Mouse (Mus musculus) midbrain, embryonic 13.5 days (tissue): ENCODE data around the gene Plcl1. TPM values are rescaled to one million over a fixed set of nuclear protein-coding genes. Genes with fewer than 3 reads are reported as not detected.

ENCODE experiments used
- ATAC-seq: fragments of 200-750 bp; cut with Nextera tagmentation; 2 replicates; pipeline ENCODE4 v1.8.0; 2017; ENCODE audit warnings: mild to moderate bottlenecking, moderate TSS enrichment, moderate library complexity
- H3K27ac ChIP-seq: fragments of 300-500 bp; sonication (generic); 2 replicates; pipeline ENCODE4 v1.5.1; 2015; ENCODE audit warnings: inconsistent platforms, mild to moderate bottlenecking, moderate library complexity
- H3K27me3 ChIP-seq: fragments of 300-500 bp; sonication (generic); 2 replicates; pipeline ENCODE4 v1.6.1; 2015; ENCODE audit warnings: mild to moderate bottlenecking, inconsistent platforms
- H3K36me3 ChIP-seq: fragments of 300-500 bp; sonication (generic); 2 replicates; pipeline ENCODE4 v1.6.1; 2015; ENCODE audit warnings: mild to moderate bottlenecking, inconsistent platforms
- H3K4me1 ChIP-seq: fragments of 300-500 bp; sonication (generic); replicated peaks from 2 replicates; pipeline ENCODE4 v1.6.1; 2015; ENCODE audit warnings: inconsistent platforms
- H3K4me2 ChIP-seq: fragments of 300-500 bp; sonication (generic); replicated peaks from 2 replicates; pipeline ENCODE4 v1.6.1; 2015; ENCODE audit warnings: moderate library complexity, mild to moderate bottlenecking, inconsistent platforms
- H3K4me3 ChIP-seq: fragments of 300-500 bp; sonication (generic); replicated peaks from 2 replicates; pipeline ENCODE4 v1.5.1; 2015; ENCODE audit warnings: mild to moderate bottlenecking, inconsistent platforms
- H3K9ac ChIP-seq: fragments of 300-500 bp; sonication (generic); replicated peaks from 2 replicates; pipeline ENCODE4 v1.6.1; 2015; ENCODE audit warnings: mild to moderate bottlenecking, inconsistent platforms
- H3K9me3 ChIP-seq: fragments of 300-500 bp; sonication (generic); 2 replicates; pipeline ENCODE4 v1.6.1; 2016; ENCODE audit warnings: mild to moderate bottlenecking, inconsistent platforms
- WGBS: fragments of 180-500 bp; shearing (Covaris S2); methylation state at CpG from one replicate; pipeline ENCODE4 v1.1.7; 2015; 5-methylcytosine and 5-hydroxymethylcytosine counted together
- polyA plus RNA-seq: library from polyadenylated mRNA; unstranded; fragments of >200 nt; fragmentation: Nextera tagmentation; extraction: Ambion mirVana; gene quantifications from 2 replicates; pipeline ENCODE4 v1.2.1, GENCODE M21; 2015

Plcl1 gene
- polyA plus RNA-seq, 1 experiment from 2014 or later, result 3.7 TPM

GRCm38 (mm10) chr1:55533823-55534222, 128.1 kb downstream of the Plcl1 start:
- Histone ChIP-seq H3K9me3 (no peaks in the 10 kb centered on the region), H3K4me2 (no peak overlapping the region), H3K9ac (no peak overlapping the region), H3K27me3 (no peaks in the 10 kb centered on the region), H3K4me3 (no peak overlapping the region), H3K36me3 (no peaks in the 10 kb centered on the region), H3K27ac (no peak overlapping the region), H3K4me1 (no peaks in the 10 kb centered on the region)
- 86% methylated on average over 1 of the region's 1 CpGs for WGBS
- ATAC-seq, result no peak

GRCm38 (mm10) chr1:55554405-55554804, 148.7 kb downstream of the Plcl1 start:
- H3K9ac ChIP-seq, result no peak overlapping the region
- no peaks in the 10 kb centered on the region for H3K27me3 ChIP-seq
- no peak overlapping the region for H3K4me2 ChIP-seq
- no peaks in the 10 kb centered on the region for H3K4me1 ChIP-seq
- 86% methylated on average over 3 of the region's 3 CpGs for WGBS
- no peak for ATAC-seq
- no peaks in the 10 kb centered on the region for H3K9me3 ChIP-seq
- no peak overlapping the region for H3K4me3 ChIP-seq
- H3K36me3 ChIP-seq, result no peaks in the 10 kb centered on the region
- H3K27ac ChIP-seq, result no peak overlapping the region

GRCm38 (mm10) chr1:55557960-55558359, 152.2 kb downstream of the Plcl1 start:
- H3K27me3 ChIP-seq, result no peaks in the 10 kb centered on the region
- no peaks in the 10 kb centered on the region for H3K9me3 ChIP-seq
- no peak overlapping the region for H3K4me2 ChIP-seq
- H3K36me3 ChIP-seq, result no peaks in the 10 kb centered on the region
- H3K4me1 ChIP-seq, result no peaks in the 10 kb centered on the region
- H3K9ac ChIP-seq, result no peak overlapping the region
- H3K4me3 ChIP-seq, result no peak overlapping the region
- no peak overlapping the region for H3K27ac ChIP-seq
- no peak for ATAC-seq
- 93% methylated on average over 7 of the region's 7 CpGs for WGBS

- WGBS, result 88% methylated on average over 1 of the region's 1 CpGs
- ATAC-seq, result no peak
- Histone ChIP-seq H3K9me3 (no peaks in the 10 kb centered on the region), H3K9ac (no peak overlapping the region), H3K4me2 (no peak overlapping the region), H3K4me3 (no peak overlapping the region), H3K4me1 (no peaks in the 10 kb centered on the region), H3K36me3 (no peaks in the 10 kb centered on the region), H3K27ac (no peak overlapping the region), H3K27me3 (no peaks in the 10 kb centered on the region)
Observed at GRCm38 (mm10) chr1:55558409-55558808, 152.7 kb downstream of the Plcl1 start.

- H3K27ac ChIP-seq, result no peak overlapping the region
- no peaks in the 10 kb centered on the region for H3K27me3 ChIP-seq
- H3K36me3 ChIP-seq, result no peaks in the 10 kb centered on the region
- H3K4me2 ChIP-seq, result no peak overlapping the region
- WGBS, result 80% methylated on average over 9 of the region's 9 CpGs
- H3K4me1 ChIP-seq, result no peaks in the 10 kb centered on the region
- H3K9me3 ChIP-seq, result no peaks in the 10 kb centered on the region
- ATAC-seq, result no peak
- H3K9ac ChIP-seq, result no peak overlapping the region
- H3K4me3 ChIP-seq, result no peak overlapping the region
Observed at GRCm38 (mm10) chr1:55559998-55560397, 154.3 kb downstream of the Plcl1 start.

- no peak overlapping the region for H3K27ac ChIP-seq
- H3K4me1 ChIP-seq, result no peaks in the 10 kb centered on the region
- no peak overlapping the region for H3K4me2 ChIP-seq
- ATAC-seq, result no peak
- no peaks in the 10 kb centered on the region for H3K27me3 ChIP-seq
- no peak overlapping the region for H3K9ac ChIP-seq
- H3K4me3 ChIP-seq, result no peak overlapping the region
- H3K36me3 ChIP-seq, result no peaks in the 10 kb centered on the region
- H3K9me3 ChIP-seq, result no peaks in the 10 kb centered on the region
- 75% methylated on average over 6 of the region's 6 CpGs for WGBS
Observed at GRCm38 (mm10) chr1:55565933-55566332, 160.2 kb downstream of the Plcl1 start.

- WGBS, result 75% methylated on average over 5 of the region's 5 CpGs
- Histone ChIP-seq H3K27ac (no peak overlapping the region), H3K4me3 (no peak overlapping the region), H3K4me1 (no peaks in the 10 kb centered on the region), H3K27me3 (no peaks in the 10 kb centered on the region), H3K4me2 (no peak overlapping the region), H3K9me3 (no peaks in the 10 kb centered on the region), H3K36me3 (no peaks in the 10 kb centered on the region), H3K9ac (no peak overlapping the region)
- no peak for ATAC-seq
Observed at GRCm38 (mm10) chr1:55567801-55568360, 162.2 kb downstream of the Plcl1 start.

GRCm38 (mm10) chr1:55570225-55570624, 164.5 kb downstream of the Plcl1 start:
- no peak for ATAC-seq
- no peak overlapping the region for H3K4me2 ChIP-seq
- no peak overlapping the region for H3K27ac ChIP-seq
- no peak overlapping the region for H3K9ac ChIP-seq
- H3K36me3 ChIP-seq, result no peaks in the 10 kb centered on the region
- no peak overlapping the region for H3K4me3 ChIP-seq
- no peaks in the 10 kb centered on the region for H3K27me3 ChIP-seq
- no peaks in the 10 kb centered on the region for H3K4me1 ChIP-seq
- 88% methylated on average over 5 of the region's 5 CpGs for WGBS
- no peaks in the 10 kb centered on the region for H3K9me3 ChIP-seq

GRCm38 (mm10) chr1:55571399-55571798, 165.7 kb downstream of the Plcl1 start:
- no peak for ATAC-seq
- no peak overlapping the region for H3K9ac ChIP-seq
- no peak overlapping the region for H3K4me3 ChIP-seq
- no peak overlapping the region for H3K4me2 ChIP-seq
- H3K4me1 ChIP-seq, result no peaks in the 10 kb centered on the region
- no peaks in the 10 kb centered on the region for H3K9me3 ChIP-seq
- H3K27me3 ChIP-seq, result no peaks in the 10 kb centered on the region
- 91% methylated on average over 4 of the region's 4 CpGs for WGBS
- H3K36me3 ChIP-seq, result no peaks in the 10 kb centered on the region
- H3K27ac ChIP-seq, result no peak overlapping the region

GRCm38 (mm10) chr1:55572202-55572601, 166.5 kb downstream of the Plcl1 start:
- ATAC-seq, result no peak
- H3K27me3 ChIP-seq, result no peaks in the 10 kb centered on the region
- H3K9me3 ChIP-seq, result no peaks in the 10 kb centered on the region
- H3K27ac ChIP-seq, result no peak overlapping the region
- H3K9ac ChIP-seq, result no peak overlapping the region
- H3K36me3 ChIP-seq, result no peaks in the 10 kb centered on the region
- H3K4me1 ChIP-seq, result no peaks in the 10 kb centered on the region
- no peak overlapping the region for H3K4me3 ChIP-seq
- no peak overlapping the region for H3K4me2 ChIP-seq

- H3K4me1 ChIP-seq, result no peaks in the 10 kb centered on the region
- no peak overlapping the region for H3K9ac ChIP-seq
- no peaks in the 10 kb centered on the region for H3K36me3 ChIP-seq
- no peak overlapping the region for H3K27ac ChIP-seq
- H3K4me3 ChIP-seq, result no peak overlapping the region
- no peaks in the 10 kb centered on the region for H3K27me3 ChIP-seq
- WGBS, result 93% methylated on average over 3 of the region's 3 CpGs
- no peaks in the 10 kb centered on the region for H3K9me3 ChIP-seq
- H3K4me2 ChIP-seq, result no peak overlapping the region
- no peak for ATAC-seq
Observed at GRCm38 (mm10) chr1:55572664-55573063, 166.9 kb downstream of the Plcl1 start.

GRCm38 (mm10) chr1:55575916-55576315, 170.2 kb downstream of the Plcl1 start:
- Histone ChIP-seq H3K4me2 (no peak overlapping the region), H3K36me3 (no peaks in the 10 kb centered on the region), H3K9ac (no peak overlapping the region), H3K4me3 (no peak overlapping the region), H3K9me3 (no peaks in the 10 kb centered on the region), H3K4me1 (no peaks in the 10 kb centered on the region), H3K27me3 (no peaks in the 10 kb centered on the region), H3K27ac (no peak overlapping the region)
- 69% methylated on average over 2 of the region's 2 CpGs for WGBS
- no peak for ATAC-seq

GRCm38 (mm10) chr1:55581752-55582151, 176.0 kb downstream of the Plcl1 start:
- Histone ChIP-seq H3K9me3 (no peaks in the 10 kb centered on the region), H3K9ac (no peak overlapping the region), H3K27me3 (no peaks in the 10 kb centered on the region), H3K4me3 (no peak overlapping the region), H3K4me1 (no peaks in the 10 kb centered on the region), H3K36me3 (no peaks in the 10 kb centered on the region), H3K4me2 (no peak overlapping the region), H3K27ac (no peak overlapping the region)
- 43% methylated on average over 2 of the region's 2 CpGs for WGBS
- no peak for ATAC-seq
